Mouse (Mus musculus): ENCODE measurements around the gene Slx1b. TPM values are rescaled to one million over a fixed set of nuclear protein-coding genes. Genes with fewer than 3 reads are reported as not detected.
A peak's percentile ranks its signal among the peaks of the same experiment; 100 is the strongest.

The Slx1b gene
- 9.2 and 10.4 TPM in 2 replicates for polyA plus RNA-seq (2015; fragmentation: Nextera tagmentation; extraction: Ambion mirVana)

- peak within 1 kb of the TSS; percentile 79 for H3K4me3 ChIP-seq (ENCODE audit: low read depth, low read length)
- peak within 1 kb of the TSS; percentile 91 for H3K4me2 ChIP-seq (replicated peaks; ENCODE audit: low read depth, low read length)
- H3K27ac ChIP-seq (ENCODE audit: low read length), result peak within 1 kb of the TSS; percentile 96
- H3K4me1 ChIP-seq (ENCODE audit: insufficient read depth, low read depth, low read length), result peaks cover 13% of the 10 kb centered on the region
- H3K27me3 ChIP-seq (replicated peaks; ENCODE audit: insufficient read depth, low read length), result no peaks in the 10 kb centered on the region
- 0% methylated on average over 40 of the region's 40 CpGs for WGBS
- H3K36me3 ChIP-seq (ENCODE audit: insufficient read depth, low read length), result 0 out of 2 replicates have a peak, but pooled peaks cover 4% of the 10 kb centered on the region
- no peaks in the 10 kb centered on the region for H3K9me3 ChIP-seq (ENCODE audit: low read length)
- peak within 1 kb of the TSS; percentile 80 for H3K9ac ChIP-seq (replicated peaks; ENCODE audit: low read depth)
- TF ChIP-seq CTCF (IDR thresholded peaks at IDR 0.05) (peak; percentile 97), EP300 (IDR thresholded peaks at IDR 0.05) (0 out of 2 replicates have a peak, but pooled peaks have one; percentile 39)
- ATAC-seq (peak; percentile 98), DNase-seq (ENCODE audit: low spot score) (peak; percentile 99)
Measured at GRCm38 (mm10) chr7:126695631-126696207, at the start of gene Slx1b. Gene Slx1b, minus strand, starts transcription at chr7:126695784.

DNA sequence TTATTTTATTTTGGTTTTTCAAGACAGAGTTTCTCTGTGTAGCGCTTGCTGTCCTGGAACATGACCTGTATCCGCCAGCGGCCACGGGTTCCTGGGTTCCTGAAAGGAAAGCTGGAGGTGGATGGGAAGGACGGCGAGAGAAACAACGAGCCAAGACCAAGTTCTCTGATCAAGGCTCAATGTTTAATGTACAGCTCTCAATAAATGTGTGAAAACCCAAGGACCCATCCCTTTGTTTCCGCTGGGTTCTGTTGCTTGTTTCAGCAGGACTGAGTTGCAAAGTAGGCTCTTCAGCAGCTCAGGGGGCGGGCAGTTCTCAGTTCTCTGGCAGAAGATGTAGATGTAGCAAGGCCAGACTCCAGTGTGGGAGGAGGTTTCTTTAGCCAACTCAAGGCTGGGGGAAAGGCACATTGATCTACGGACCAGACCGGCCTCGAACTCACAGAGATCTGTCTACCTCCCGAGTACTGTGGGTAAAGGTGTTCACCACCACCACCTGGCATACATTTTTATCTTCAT lies 46.4 kb upstream of the Slx1b start:
- H3K9me3 ChIP-seq (ENCODE audit: low read length), result no peaks in the 10 kb centered on the region
- TF ChIP-seq CTCF (IDR thresholded peaks at IDR 0.05), result no peak
- TF ChIP-seq EP300 (IDR thresholded peaks at IDR 0.05), result no peak
- H3K27me3 ChIP-seq (replicated peaks; ENCODE audit: insufficient read depth, low read length), result no peaks in the 10 kb centered on the region
- no peak overlapping the region for H3K4me3 ChIP-seq (ENCODE audit: low read depth, low read length)
- no peak overlapping the region for H3K4me2 ChIP-seq (replicated peaks; ENCODE audit: low read depth, low read length)
- no peak for DNase-seq (ENCODE audit: low spot score)
- no peaks in the 10 kb centered on the region for H3K36me3 ChIP-seq (ENCODE audit: insufficient read depth, low read length)
- no peak overlapping the region for H3K9ac ChIP-seq (replicated peaks; ENCODE audit: low read depth)
- 88% methylated on average over 13 of the region's 13 CpGs for WGBS
- ATAC-seq, result no peak
- H3K27ac ChIP-seq (ENCODE audit: low read length), result no peak overlapping the region
- no peaks in the 10 kb centered on the region for H3K4me1 ChIP-seq (ENCODE audit: insufficient read depth, low read depth, low read length)

- H3K9me3 ChIP-seq (ENCODE audit: low read length), result no peaks in the 10 kb centered on the region
- no peak for ATAC-seq
- 84% methylated on average over 5 of the region's 5 CpGs for WGBS
- H3K36me3 ChIP-seq (ENCODE audit: insufficient read depth, low read length), result no peaks in the 10 kb centered on the region
- H3K4me1 ChIP-seq (ENCODE audit: insufficient read depth, low read depth, low read length), result no peaks in the 10 kb centered on the region
- DNase-seq (ENCODE audit: low spot score), result no peak
- no peak overlapping the region for H3K9ac ChIP-seq (replicated peaks; ENCODE audit: low read depth)
- no peak for TF ChIP-seq EP300 (IDR thresholded peaks at IDR 0.05)
- H3K27me3 ChIP-seq (replicated peaks; ENCODE audit: insufficient read depth, low read length), result no peaks in the 10 kb centered on the region
- H3K4me2 ChIP-seq (replicated peaks; ENCODE audit: low read depth, low read length), result no peak overlapping the region
- no peak overlapping the region for H3K27ac ChIP-seq (ENCODE audit: low read length)
- H3K4me3 ChIP-seq (ENCODE audit: low read depth, low read length), result no peak overlapping the region
Measured at GRCm38 (mm10) chr7:126741452-126741851, 45.9 kb upstream of the Slx1b start.

DNA sequence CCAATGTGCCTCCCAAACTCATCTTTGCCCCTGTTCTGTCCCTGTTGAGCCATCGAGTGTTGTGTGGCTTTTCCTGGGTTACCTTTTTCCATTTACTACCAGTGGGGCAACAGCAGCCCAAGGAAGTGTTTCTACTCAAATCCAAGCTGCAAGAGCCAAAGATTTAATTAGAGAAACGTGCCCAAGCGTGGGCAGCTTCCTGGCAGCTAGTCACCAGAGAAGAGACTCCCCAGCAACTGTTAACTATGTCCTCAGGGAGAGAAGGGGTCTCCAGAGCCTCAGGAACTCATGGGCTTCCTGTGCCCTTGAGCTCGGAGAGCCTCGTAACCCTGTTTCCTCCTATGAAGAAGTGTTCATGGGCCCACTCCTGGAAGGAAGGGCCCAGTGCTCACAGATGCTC lies 45.4 kb upstream of the Slx1b start:
- 69% methylated on average over 5 of the region's 5 CpGs for WGBS
- no peak overlapping the region for H3K9ac ChIP-seq (replicated peaks; ENCODE audit: low read depth)
- TF ChIP-seq CTCF (IDR thresholded peaks at IDR 0.05) (no peak), EP300 (IDR thresholded peaks at IDR 0.05) (no peak)
- no peaks in the 10 kb centered on the region for H3K27me3 ChIP-seq (replicated peaks; ENCODE audit: insufficient read depth, low read length)
- no peaks in the 10 kb centered on the region for H3K4me1 ChIP-seq (ENCODE audit: insufficient read depth, low read depth, low read length)
- no peak overlapping the region for H3K27ac ChIP-seq (ENCODE audit: low read length)
- H3K4me2 ChIP-seq (replicated peaks; ENCODE audit: low read depth, low read length), result no peak overlapping the region
- H3K9me3 ChIP-seq (ENCODE audit: low read length), result no peaks in the 10 kb centered on the region
- ATAC-seq (no peak), DNase-seq (ENCODE audit: low spot score) (no peak)
- no peak overlapping the region for H3K4me3 ChIP-seq (ENCODE audit: low read depth, low read length)
- H3K36me3 ChIP-seq (ENCODE audit: insufficient read depth, low read length), result no peaks in the 10 kb centered on the region

- no peak overlapping the region for H3K4me2 ChIP-seq (replicated peaks; ENCODE audit: low read depth, low read length)
- H3K27ac ChIP-seq (ENCODE audit: low read length), result no peak overlapping the region
- no peaks in the 10 kb centered on the region for H3K27me3 ChIP-seq (replicated peaks; ENCODE audit: insufficient read depth, low read length)
- no peaks in the 10 kb centered on the region for H3K4me1 ChIP-seq (ENCODE audit: insufficient read depth, low read depth, low read length)
- no peaks in the 10 kb centered on the region for H3K36me3 ChIP-seq (ENCODE audit: insufficient read depth, low read length)
- H3K9me3 ChIP-seq (ENCODE audit: low read length), result no peaks in the 10 kb centered on the region
- no peak overlapping the region for H3K4me3 ChIP-seq (ENCODE audit: low read depth, low read length)
- no peak for TF ChIP-seq EP300 (IDR thresholded peaks at IDR 0.05)
- no peak for TF ChIP-seq CTCF (IDR thresholded peaks at IDR 0.05)
- peak; percentile 74 for DNase-seq (ENCODE audit: low spot score)
- 73% methylated on average over 13 of the region's 13 CpGs for WGBS
- H3K9ac ChIP-seq (replicated peaks; ENCODE audit: low read depth), result no peak overlapping the region
- ATAC-seq, result peak; percentile 61
Measured at GRCm38 (mm10) chr7:126740132-126740735, 44.6 kb upstream of the Slx1b start.

DNA sequence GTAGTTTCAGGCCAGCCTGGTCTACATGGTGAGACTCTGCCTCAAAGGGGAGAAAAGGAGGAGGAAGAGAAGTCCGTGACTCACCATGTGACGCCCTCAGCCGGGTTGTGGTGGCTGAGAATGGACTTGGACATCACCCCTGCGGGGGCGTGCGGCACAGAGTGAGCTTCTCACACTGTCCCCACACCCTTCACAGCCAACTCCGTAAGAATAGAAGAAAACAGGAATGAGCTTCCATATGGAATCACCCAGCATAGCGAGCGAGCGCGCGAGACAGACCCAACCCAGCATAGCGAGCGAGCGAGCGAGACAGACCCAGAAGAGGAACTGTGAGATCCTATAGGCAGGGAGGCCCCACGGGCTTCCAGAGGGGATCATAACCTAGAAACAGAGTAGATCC lies 44.0 kb upstream of the Slx1b start:
- Histone ChIP-seq H3K4me3 (ENCODE audit: low read depth, low read length) (no peak overlapping the region), H3K4me1 (ENCODE audit: insufficient read depth, low read depth, low read length) (no peaks in the 10 kb centered on the region), H3K9ac (replicated peaks; ENCODE audit: low read depth) (no peak overlapping the region), H3K36me3 (ENCODE audit: insufficient read depth, low read length) (no peaks in the 10 kb centered on the region), H3K27ac (ENCODE audit: low read length) (no peak overlapping the region), H3K4me2 (replicated peaks; ENCODE audit: low read depth, low read length) (no peak overlapping the region), H3K27me3 (replicated peaks; ENCODE audit: insufficient read depth, low read length) (no peaks in the 10 kb centered on the region), H3K9me3 (ENCODE audit: low read length) (no peaks in the 10 kb centered on the region)
- no peak for DNase-seq (ENCODE audit: low spot score)
- ATAC-seq, result no peak
- TF ChIP-seq EP300 (IDR thresholded peaks at IDR 0.05) (no peak), CTCF (IDR thresholded peaks at IDR 0.05) (no peak)
- WGBS, result 84% methylated on average over 17 of the region's 17 CpGs
